Mouse (Mus musculus): Measurements from ENCODE around the gene Zfp326.

DNA sequence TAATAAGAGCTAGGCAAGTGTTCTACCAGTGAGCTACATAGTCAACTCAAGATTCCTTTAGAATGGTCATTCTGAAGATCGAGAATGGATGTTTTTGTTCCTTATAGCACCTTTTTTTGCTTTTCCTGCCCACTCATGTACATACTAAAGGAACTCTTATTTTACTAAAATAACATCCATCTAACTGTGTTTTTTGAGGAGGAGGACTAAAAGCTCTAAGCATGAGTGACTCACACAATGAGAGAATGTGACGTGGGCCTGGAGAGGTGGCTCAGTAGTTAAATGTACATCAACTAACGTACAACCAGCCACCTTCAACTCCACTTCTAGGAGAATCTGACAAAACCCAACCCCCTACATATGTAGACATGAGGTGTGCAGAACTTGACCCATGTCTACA, 33.3 kb downstream of the Zfp326 start:
- TF ChIP-seq CTCF (IDR thresholded peaks at IDR 0.05; ENCODE audit: low read depth, low read length) (no peak), POLR2A (IDR thresholded peaks at IDR 0.05; ENCODE audit: insufficient read depth, low read length) (no peak), EP300 (IDR thresholded peaks at IDR 0.05; ENCODE audit: insufficient read depth, low read depth, low read length) (no peak)
